ENCODE assay signal across 13 mouse cellular contexts in the genomic region with DNA sequence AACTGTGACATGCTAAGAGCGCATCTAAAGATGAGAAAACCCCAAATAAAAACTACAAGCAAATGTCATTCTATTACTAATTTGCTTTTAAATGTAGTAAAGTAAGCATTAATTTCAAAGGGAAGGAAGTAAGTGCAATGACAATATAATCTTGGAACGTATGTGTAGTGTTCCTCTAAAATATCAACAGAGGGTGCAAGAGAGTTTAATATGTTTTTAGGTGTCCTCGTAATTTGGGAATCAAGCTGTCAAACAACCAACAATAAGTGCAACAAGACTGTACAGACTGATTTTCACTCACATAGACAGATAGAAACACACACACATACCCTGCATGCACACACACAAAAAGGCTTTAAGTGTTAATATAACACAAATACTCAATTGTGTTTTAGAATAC.
DNase-seq lines count a peak whose midpoint lies in the region; ATAC-seq and TF ChIP-seq lines count a peak whose summit lies in the region.
"Had no signal": no experiment of that assay in that cellular context is flagged by ENCODE, and none has a peak within 500 bp of the region (broad histone marks: within the 10 kb centered on the region; RNA-seq: fewer than 3 reads in every experiment).

No protein-coding gene starts in this region.

- no peaks in the 10 kb centered on the region for H3K36me3 ChIP-seq in heart, adult 2 months (ENCODE audit: control insufficient read depth, insufficient read depth, low read length)
- H3K36me3 ChIP-seq in lung, postnatal 0 days (ENCODE audit: insufficient read depth, low read length) = no peaks in the 10 kb centered on the region

- no peaks in the 10 kb centered on the region for H3K9me3 ChIP-seq in lung, postnatal 0 days (ENCODE audit: low read length)

- no peak overlapping the region for H3K27ac ChIP-seq in heart, adult 2 months
- no peak overlapping the region for H3K27ac ChIP-seq in lung, postnatal 0 days (ENCODE audit: low read length)

- no peak for TF ChIP-seq POLR2A in heart, adult 2 months (IDR thresholded peaks at IDR 0.05; ENCODE audit: insufficient read depth, low read depth, low read length)
- TF ChIP-seq POLR2A in lung, adult 2 months (IDR thresholded peaks at IDR 0.05; ENCODE audit: borderline replicate concordance, extremely low read depth, low read depth, low read length) = no peak

- no peaks in the 10 kb centered on the region for H3K79me2 ChIP-seq in heart, adult 2 months (replicated peaks; ENCODE audit: control insufficient read depth, insufficient read depth, low read length)

- intact Hi-C loops in heart, adult 2 months (cut with DNase I) = loop anchor here (5.0 to 10.0 kb wide), 2 partner anchors 187 to 299 kb away; partner anchors contain the start of gene Tbc1d5

- H3K4me1 ChIP-seq in heart, adult 2 months (ENCODE audit: control insufficient read depth, insufficient read depth, low read length) = no peaks in the 10 kb centered on the region
- no peaks in the 10 kb centered on the region for H3K4me1 ChIP-seq in lung, postnatal 0 days (ENCODE audit: insufficient read depth, low read depth, low read length)
- H3K4me1 ChIP-seq in lung, adult 2 months (ENCODE audit: control insufficient read depth, insufficient read depth, low read length) = no peaks in the 10 kb centered on the region

- no peaks in the 10 kb centered on the region for H3K27me3 ChIP-seq in heart, adult 2 months (ENCODE audit: control insufficient read depth, insufficient read depth, low read length)
- H3K27me3 ChIP-seq in lung, postnatal 0 days (replicated peaks; ENCODE audit: insufficient read depth, low read length) = no peaks in the 10 kb centered on the region

- TF ChIP-seq CTCF in heart, adult 2 months (IDR thresholded peaks at IDR 0.05) = peak; percentile 62
- TF ChIP-seq CTCF in lung, postnatal 0 days (IDR thresholded peaks at IDR 0.05) = peak; percentile 51
- no peak for TF ChIP-seq CTCF in lung, adult 2 months (IDR thresholded peaks at IDR 0.05; ENCODE audit: insufficient read depth, low read length)

- no peak overlapping the region for H3K9ac ChIP-seq in heart, adult 2 months (ENCODE audit: low read depth, low read length)
- no peak overlapping the region for H3K9ac ChIP-seq in lung, postnatal 0 days (replicated peaks; ENCODE audit: low read depth)

- no peak for TF ChIP-seq EP300 in heart, adult 2 months (IDR thresholded peaks at IDR 0.05; ENCODE audit: insufficient read depth, low read depth, low read length)
- no peak for TF ChIP-seq EP300 in lung, postnatal 0 days (IDR thresholded peaks at IDR 0.05)

- no peak for ATAC-seq in lung, postnatal 0 days
- no peak for ATAC-seq in cerebellum, adult (ENCODE audit: insufficient number of reproducible peaks, low FRiP score, low TSS enrichment)

- 48% methylated on average over 3 of the region's 3 CpGs for WGBS in heart, adult 2 months
- 54% methylated on average over 3 of the region's 3 CpGs for WGBS in lung, postnatal 0 days
- WGBS in lung, adult 2 months = 45% methylated on average over 3 of the region's 3 CpGs

- no peak overlapping the region for H3K4me3 ChIP-seq in heart, adult 2 months
- H3K4me3 ChIP-seq in lung, postnatal 0 days (ENCODE audit: low read depth, low read length) = no peak overlapping the region
- H3K4me3 ChIP-seq in lung, adult 2 months (replicated peaks; ENCODE audit: extremely low read depth, low read depth, low read length) = no peak overlapping the region
- H3K4me3 ChIP-seq: erythroblast, embryonic 14.5 days had no signal

- no peak for DNase-seq in heart, adult 2 months
- no peak for DNase-seq in heart, adult 18-20 months
- DNase-seq in lung, postnatal 0 days (ENCODE audit: low spot score) = peak; percentile 58
- DNase-seq in lung, adult 2 months = no peak
- DNase-seq in brain, adult 2 months (ENCODE audit: low read depth, low spot score) = peak; percentile 36
- peak; percentile 28 for DNase-seq in retina, embryonic 14.5 days (ENCODE audit: low spot score)
- DNase-seq in spleen, postnatal 36 days (ENCODE audit: low spot score in 2 of 2) = no peak
- DNase-seq: adrenal gland, postnatal 10 days; gastrocnemius, postnatal 10 days; layer of hippocampus, postnatal 36 days; right cerebral cortex, postnatal 25 days had no signal

- no peak overlapping the region for H3K4me2 ChIP-seq in lung, postnatal 0 days (replicated peaks; ENCODE audit: low read depth, low read length)

Comparison
In these comparisons a context has a peak if more than half of its experiments do, and no peak if none do; other contexts are left out.
1. DNase-seq: peak in lung, postnatal 0 days (single experiment), brain, adult 2 months (single experiment) and retina, embryonic 14.5 days (single experiment); none in heart, adult 2 months (0 of 2), heart, adult 18-20 months (0 of 2), lung, adult 2 months (single experiment) and spleen, postnatal 36 days (0 of 2).